Mouse (Mus musculus) MN1 (cell line): Measurements from ENCODE around the gene Kalrn.

ENCODE experiments used
- DNase-seq: peaks from one replicate; pipeline ENCODE4 v3.0.0-alpha.2; 2016; ENCODE audit warnings: low spot score

The Kalrn gene

DNA sequence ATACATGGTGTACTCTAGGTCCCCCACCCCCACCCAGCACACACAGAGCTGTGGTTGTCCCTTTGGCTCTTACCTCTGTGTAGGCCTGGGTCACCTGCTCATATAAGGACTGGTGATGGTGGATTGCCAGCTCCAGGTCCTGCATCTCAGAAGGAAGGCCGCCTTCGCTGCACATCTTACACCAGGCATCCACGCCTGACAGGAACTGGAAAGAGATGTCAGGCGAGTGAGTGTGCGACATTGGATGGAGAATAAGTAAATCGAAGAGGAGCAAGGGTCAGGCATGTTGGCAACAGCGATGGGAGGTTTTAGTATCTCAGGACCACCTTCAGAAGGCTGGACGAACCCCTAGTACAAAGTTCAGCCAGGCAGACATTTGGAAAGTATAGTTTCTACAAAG is 263.0 kb downstream of the Kalrn start:
- no peak for DNase-seq

GRCm38 (mm10) chr16:34308324-34308723 is 265.0 kb downstream of the Kalrn start:
- DNase-seq: no peak

- no peak for DNase-seq
Observed at GRCm38 (mm10) chr16:34307458-34307857, 265.9 kb downstream of the Kalrn start.

DNA sequence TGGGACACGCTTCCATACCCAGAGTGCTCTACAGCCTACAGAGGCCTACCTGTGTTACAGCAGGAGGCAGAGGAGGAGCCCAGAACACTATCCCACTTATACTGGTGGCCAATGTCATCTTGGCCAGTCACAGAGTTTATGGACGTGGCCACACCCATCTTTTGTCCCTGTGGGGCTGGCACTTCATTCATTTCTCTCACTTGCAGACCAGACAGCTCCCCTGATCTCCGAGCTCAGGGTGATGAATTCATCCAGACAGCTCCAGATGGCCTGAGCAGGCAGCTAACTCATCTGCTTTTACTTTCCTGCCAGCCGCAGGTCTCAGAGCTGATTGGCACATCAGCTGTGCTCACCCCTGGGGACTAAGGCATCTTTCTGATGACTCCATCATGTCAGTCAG is 267.7 kb downstream of the Kalrn start:
- peak; percentile 53 for DNase-seq

DNA sequence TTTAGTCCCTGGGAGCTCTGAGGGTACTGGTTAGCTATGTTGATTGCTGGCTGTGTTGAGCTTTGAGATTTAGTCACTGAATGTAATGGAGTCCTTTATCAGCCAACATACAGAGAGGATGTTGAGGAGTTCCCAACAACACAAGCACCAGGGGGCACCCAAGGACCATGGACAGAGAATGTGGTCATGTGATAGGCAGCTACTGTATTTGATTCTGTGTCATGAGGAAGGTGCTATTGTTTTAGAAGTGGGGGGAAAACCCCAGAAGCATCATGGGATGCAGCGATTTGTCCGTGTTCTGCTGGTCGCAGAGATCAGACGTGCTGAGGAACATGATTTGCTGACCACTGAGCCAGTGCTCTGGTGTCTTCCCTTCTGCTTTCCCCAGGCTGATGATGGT is 269.5 kb downstream of the Kalrn start:
- DNase-seq: peak; percentile 31

DNA sequence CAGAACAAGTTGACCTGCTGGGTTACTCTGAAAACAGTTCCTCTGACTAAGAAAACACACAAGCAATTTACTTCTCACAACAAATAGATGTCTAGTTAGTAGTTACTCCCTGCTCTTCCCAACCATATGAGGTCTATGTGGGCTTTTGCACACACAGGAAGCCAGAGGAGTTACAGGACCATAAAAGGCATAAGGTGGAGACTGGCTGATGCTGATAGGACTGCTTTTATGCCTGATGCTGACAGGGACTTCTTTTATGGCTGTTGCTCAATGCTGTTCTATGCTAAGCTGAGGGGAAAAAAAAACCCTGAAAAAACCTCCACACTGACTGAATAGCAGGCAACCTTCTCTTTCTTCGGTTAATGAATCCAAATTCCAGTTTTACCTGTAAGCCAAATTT is 270.8 kb downstream of the Kalrn start:
- DNase-seq: no peak

DNA sequence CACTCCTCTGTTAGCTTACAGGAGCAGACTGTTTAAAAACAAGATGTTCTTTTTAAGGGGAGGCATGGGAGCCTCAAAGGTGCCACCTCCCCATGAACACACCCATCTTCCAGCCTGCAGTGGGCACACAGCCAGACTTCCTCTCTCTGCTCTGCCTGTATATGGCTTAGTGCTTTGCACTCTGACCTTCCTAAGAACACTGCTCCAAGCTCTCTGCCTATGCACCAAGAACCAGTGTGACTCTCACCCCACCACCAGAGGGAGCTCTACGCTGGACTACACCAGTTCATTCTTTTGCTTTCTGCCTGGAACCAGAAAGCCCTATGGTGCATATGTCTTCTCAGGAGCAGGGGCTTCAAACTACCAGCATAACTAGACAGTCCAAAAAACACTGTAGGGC is 271.3 kb downstream of the Kalrn start:
- DNase-seq: no peak

GRCm38 (mm10) chr16:34299226-34299625 is 274.1 kb downstream of the Kalrn start:
- no peak for DNase-seq

- DNase-seq: no peak
Observed at GRCm38 (mm10) chr16:34297911-34298682, 275.2 kb downstream of the Kalrn start.

- DNase-seq: no peak
Observed at GRCm38 (mm10) chr16:34294568-34294967, 278.8 kb downstream of the Kalrn start.

DNA sequence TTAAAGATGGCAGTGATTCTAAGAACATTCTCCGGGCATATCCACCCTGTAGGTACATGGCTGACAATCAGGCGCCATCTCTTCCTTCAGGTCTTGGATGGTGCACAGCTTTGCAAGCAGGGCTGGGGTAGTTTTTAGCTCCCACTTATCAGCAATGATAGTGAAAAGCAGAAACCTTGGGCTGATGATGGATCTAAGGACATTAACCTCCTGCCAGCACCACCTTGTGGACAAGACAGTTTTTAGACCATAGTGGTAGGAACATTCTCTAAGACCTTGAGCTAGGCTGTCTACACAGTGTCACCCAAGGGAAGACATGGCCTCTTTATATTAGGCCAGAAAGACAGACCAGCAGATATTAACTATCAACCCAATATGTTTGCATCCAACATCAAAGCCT is 279.7 kb downstream of the Kalrn start:
- no peak for DNase-seq

DNA sequence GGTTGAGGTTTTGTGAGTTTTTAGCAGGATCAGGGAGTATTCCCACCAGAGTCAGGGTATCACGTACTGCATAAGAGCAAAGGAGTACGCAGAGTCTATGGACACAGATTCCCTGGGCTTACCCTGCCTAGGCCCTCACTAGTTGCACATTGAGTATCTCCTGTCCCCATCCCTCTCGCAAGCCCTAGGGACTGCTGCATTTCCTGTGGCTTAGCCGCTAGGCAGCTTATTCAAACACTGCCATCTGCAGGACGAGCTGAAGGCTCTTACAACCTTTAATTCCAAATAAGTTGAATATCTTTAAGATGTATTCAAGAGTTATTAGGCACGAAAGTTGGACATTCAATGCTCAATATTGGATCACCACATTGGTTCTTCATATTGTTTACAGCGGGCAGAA is 283.7 kb downstream of the Kalrn start:
- peak; percentile 14 for DNase-seq

DNA sequence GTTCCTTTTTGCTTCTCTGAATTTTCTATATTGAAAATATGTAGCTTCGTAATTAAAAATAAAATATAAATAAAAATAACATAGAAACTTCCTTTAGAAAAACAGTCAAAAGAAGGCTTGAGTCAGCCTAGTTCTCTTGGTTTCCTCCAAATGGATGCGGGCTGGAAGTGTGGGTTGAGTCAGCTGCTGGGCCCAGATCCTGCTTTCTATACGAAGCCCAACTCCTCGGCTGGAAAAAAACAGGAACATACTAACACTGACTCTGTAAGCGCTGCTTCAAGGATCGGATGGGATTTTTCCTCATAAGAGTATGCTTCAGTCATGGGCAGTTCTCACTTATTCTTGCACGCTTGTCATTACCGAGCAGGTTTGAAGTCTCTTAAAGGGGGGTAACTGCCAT is 291.3 kb downstream of the Kalrn start:
- no peak for DNase-seq

DNA sequence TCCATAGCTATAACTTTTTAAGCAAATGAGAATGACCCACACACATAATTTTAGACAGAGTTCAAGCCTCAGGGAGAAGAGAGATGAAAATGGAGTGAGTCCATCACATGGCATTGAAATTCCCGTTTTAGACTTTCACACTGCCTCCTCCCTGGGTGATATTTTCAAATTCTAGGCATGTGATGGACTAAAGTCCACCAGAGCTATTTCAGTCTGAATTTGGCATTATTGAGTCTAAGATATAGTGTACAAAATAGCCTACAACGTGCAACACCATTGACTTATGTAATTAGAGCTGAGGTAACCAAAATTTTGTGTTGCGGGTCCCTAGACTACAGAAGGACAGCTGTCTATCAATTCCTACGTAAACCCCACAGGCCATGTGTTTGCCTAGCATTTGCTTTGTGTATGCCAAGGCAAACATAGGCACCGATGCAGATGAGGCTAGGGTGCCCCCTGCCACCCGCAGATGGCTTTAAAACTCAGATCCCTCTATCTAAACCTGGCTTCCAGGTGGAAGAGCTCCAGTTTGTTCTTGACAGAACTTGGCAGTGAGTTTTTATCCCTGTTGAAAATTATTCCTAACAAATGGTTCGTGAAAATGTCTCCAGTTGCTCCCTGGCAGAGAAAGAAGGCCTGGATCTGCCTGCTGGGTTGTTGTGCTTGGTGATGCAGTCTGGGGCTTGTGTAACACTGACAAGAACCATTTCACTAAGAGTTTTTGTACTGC is 293.5 kb downstream of the Kalrn start:
- no peak for DNase-seq

DNA sequence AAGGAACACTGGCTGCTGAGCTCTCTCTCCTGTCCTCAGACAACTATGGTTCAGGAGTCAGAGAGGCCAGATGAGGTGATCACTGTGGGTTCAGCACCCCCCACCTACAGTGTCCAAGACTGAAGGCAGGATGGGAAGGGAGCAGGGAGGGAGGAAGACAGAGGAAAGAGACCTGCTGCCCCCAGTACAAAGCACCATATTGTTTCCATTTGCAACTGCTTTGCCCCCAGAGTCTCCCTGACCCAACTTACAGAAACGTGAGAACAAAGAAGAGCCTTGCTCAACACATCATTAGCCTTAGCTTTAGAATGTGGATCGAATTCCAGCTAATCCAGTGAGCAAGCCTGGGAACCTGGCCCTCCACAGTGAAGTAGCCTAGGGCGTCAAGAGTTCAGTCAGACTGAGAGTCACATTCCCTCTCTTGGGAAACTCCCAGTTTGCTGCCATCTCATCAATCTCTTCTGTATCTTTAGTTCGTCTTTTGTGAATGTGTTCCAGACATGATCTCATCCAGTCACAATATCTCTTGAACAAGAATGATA is 295.0 kb downstream of the Kalrn start:
- DNase-seq: no peak

GRCm38 (mm10) chr16:34274607-34275006 is 298.7 kb downstream of the Kalrn start:
- DNase-seq: no peak

- DNase-seq: no peak
Observed at GRCm38 (mm10) chr16:34271476-34271875, 301.9 kb downstream of the Kalrn start.

DNA sequence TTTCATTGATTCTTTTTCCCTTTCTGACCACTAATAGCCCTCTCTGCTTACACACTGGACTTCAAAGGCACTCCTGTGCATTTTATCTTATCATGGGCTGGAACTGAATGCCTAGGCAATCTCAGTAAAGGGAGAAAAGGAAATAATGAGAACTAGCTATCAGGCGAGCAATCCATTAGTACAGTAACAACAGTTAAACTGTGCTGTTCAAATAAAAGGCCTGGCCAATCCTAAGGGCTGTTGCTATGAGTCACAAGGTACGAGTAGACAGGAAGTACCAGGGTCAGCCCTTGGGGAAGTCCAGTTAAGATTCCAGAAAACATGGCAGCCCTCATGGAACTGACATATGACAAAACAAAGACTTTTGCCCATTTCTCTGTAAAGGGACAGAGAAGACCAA is 302.7 kb downstream of the Kalrn start:
- no peak for DNase-seq

DNA sequence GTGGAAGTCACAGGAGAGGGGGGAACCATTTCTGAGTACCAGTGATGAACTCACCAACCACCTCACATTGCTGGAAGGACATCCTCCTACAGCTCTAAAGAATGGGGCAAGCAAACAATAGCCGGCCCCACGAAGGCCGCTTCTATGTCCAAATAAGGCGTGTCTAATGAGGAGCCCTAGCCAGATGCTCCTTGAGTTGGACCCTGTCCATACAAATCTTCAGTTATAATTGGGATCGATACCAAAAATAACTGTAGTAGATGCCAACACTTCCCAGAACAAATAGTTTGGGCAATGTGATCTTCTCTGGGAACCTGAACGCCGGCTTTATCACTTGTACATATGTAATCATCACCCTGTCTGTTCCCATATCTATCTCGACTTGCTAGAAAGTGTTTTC is 303.7 kb downstream of the Kalrn start:
- no peak for DNase-seq

- no peak for DNase-seq
Observed at GRCm38 (mm10) chr16:34267751-34268150, 305.6 kb downstream of the Kalrn start.

- DNase-seq: no peak
Observed at GRCm38 (mm10) chr16:34264671-34265070, 308.7 kb downstream of the Kalrn start.

DNA sequence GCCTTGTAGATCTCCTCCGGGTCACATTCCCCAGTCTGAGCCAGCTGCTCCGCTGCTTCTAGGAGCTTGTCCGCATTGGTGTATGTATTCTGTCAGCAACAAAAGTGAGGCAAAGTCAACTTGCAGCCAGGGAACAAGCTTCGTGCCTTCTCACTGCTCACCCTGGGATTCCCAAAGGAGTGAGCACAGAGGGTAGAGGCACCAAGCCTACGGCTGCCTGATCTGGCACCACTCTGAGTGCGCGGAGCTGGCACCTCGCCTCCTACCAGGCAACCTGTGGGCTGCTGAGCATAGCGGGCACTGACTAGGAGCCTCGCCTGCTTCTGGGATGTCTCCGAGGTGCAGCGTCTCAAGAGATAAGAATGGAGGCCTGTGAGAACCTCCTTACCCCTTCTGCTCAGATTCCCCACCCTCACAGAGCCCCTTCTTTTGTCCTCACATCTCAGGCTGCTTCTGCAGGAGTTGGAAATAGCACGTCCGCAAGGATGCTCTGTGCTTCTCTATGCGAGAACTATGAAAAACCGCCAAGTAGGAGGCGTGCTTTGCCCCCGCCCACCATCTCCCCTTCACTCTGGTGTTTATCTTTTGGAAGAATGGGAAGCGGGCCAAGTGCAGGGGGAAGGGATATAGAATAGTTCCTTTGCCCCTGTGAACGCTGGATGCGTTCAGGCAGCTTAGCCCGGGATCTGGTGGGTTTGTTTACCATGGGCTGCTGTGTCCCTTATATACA is 310.4 kb downstream of the Kalrn start:
- peak; percentile 14 for DNase-seq
